Mouse (Mus musculus) A20 (cell line): ENCODE results near the gene Sh2d1b2.
"Not testable (repeated sequence)": the region's sequence is repeated elsewhere in the genome, so short reads cannot be mapped to it uniquely, and the experiment has no call there.

ENCODE experiments used
- DNase-seq: peaks from one replicate; pipeline ENCODE4 v3.0.0-alpha.2; 2011; ENCODE audit warnings: low read depth, low spot score

Gene Sh2d1b2

GRCm38 (mm10) chr1:170232688-170233087, at the start of gene Sh2d1b2:
TSS of gene Sh2d1b2 (plus strand) at chr1:170232749.
- DNase-seq, result not testable (repeated sequence)

- no peak for DNase-seq
Observed at GRCm38 (mm10) chr1:170185137-170185536, 47.4 kb upstream of the Sh2d1b2 start.

DNA sequence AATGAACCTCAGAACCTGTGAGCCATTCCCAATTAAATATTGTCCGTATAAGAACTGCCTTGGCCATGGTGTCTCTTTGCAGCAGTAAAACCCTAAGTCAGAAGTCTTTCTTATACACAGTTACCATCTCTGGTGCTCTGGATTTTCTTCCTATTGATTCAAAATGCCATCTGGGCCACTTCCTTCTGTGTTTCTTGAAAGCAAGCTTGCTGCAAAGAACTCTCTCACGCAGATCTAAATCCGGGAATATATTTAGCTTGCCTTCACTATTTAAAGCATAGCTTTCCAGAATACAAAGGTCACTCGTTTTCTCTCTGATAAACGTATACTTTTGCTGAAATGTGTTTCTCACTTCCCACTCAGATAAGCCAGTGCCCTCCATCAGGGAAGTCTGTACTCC, 46.0 kb upstream of the Sh2d1b2 start:
- DNase-seq, result no peak

DNA sequence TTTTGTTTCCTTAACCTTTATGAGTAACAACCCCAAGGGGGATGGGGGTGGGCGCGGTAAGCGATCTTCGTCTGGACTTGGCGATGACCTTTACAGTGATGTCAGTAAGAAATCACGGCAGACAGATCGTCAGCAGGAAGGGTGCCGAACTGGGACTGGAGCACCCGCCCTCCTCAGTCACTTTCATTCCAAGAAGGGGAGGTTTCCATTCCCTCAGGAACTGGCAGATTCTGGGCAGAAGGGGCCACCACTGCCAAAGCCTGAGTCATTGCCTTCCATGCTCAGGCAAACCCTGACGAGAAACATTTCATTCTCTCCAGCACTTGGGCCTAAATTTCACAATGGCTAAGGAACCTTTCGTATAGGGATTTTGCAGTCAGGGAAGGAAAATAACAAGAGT, 43.9 kb upstream of the Sh2d1b2 start:
- DNase-seq, result no peak

DNA sequence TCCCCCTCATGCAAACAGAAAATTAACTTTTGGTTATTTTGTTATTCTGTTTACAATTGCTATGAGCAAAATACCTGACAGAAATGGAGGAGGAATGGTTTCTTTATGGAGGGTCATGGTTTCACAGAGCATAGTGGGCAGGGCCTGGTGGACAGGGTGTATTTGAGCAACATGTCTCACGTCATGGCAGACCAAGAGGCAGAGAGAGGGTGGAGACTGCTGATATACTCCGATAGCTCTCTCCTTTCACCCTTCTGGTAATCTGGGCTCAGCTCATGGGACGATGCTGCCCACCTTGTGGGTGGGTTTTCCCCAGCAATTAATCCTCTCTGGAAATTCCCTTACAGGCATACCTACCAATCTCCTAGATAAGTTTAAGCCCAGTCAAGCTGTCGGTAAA, 42.3 kb upstream of the Sh2d1b2 start:
- no peak for DNase-seq

DNA sequence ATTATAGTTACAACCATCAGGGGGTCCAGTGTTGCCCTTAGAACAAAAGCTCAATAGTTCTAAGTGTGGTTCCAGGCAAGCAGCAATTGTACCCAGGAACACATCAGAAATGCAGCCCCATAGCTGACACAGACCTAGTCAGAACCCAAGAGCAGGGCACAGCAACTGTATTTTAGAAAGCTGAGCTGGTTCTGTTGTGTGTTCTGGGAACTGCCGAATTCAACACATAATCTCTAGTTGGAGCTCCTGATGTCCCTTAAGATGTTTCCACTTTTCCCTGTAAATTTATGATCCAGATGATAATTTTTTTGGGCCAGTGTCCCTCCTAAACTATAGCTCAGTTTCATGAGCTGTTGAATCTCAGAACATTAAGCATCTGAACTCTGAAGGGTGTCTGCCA, 40.6 kb upstream of the Sh2d1b2 start:
- DNase-seq, result no peak

GRCm38 (mm10) chr1:170196211-170196610, 36.3 kb upstream of the Sh2d1b2 start:
- DNase-seq, result no peak

GRCm38 (mm10) chr1:170200379-170200778, 32.2 kb upstream of the Sh2d1b2 start:
- peak; percentile 40 for DNase-seq

GRCm38 (mm10) chr1:170206395-170206794, 26.2 kb upstream of the Sh2d1b2 start:
- DNase-seq, result no peak

DNA sequence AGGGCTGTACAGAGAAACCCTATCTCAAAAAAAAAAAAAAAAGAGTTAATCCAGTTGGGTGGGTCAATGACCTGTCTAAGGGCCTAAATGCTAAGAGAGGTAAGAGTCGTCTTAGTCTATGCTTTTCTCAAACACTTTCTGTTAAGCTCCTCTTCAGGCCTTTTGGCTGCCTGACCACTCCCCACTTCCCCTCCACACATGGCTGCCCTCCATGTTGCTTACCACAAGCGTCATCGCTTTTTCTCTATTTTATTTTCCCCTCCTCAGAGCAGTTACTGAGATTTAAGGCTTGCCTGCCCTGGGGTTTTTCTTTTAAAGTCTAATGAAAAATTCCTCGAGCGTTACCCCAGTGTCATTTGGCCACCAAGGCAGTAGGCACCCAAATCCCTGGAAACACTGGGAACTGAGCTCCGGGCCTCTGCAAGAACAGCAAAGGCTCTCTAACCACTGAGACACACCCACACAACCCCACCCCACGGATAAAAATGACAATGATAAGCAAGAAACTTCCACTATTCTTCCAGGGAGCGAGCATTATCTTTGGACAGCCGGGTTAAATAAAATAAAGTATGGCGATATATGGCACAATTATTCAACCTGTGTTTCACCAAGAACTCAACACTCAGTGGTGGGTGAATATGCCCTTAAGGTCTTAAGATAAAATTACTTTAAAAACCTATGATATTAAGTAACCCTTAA, 19.2 kb upstream of the Sh2d1b2 start:
- DNase-seq, result no peak

GRCm38 (mm10) chr1:170214383-170214756, 18.2 kb upstream of the Sh2d1b2 start:
- no peak for DNase-seq

GRCm38 (mm10) chr1:170214757-170215522, 17.6 kb upstream of the Sh2d1b2 start, which contains the start of gene Uhmk1:
TSS of gene Uhmk1 (minus strand) at chr1:170215397.
- peak; percentile 90 for DNase-seq

- peak; percentile 6 for DNase-seq
Observed at GRCm38 (mm10) chr1:170215590-170215989, 17.0 kb upstream of the Sh2d1b2 start.

DNA sequence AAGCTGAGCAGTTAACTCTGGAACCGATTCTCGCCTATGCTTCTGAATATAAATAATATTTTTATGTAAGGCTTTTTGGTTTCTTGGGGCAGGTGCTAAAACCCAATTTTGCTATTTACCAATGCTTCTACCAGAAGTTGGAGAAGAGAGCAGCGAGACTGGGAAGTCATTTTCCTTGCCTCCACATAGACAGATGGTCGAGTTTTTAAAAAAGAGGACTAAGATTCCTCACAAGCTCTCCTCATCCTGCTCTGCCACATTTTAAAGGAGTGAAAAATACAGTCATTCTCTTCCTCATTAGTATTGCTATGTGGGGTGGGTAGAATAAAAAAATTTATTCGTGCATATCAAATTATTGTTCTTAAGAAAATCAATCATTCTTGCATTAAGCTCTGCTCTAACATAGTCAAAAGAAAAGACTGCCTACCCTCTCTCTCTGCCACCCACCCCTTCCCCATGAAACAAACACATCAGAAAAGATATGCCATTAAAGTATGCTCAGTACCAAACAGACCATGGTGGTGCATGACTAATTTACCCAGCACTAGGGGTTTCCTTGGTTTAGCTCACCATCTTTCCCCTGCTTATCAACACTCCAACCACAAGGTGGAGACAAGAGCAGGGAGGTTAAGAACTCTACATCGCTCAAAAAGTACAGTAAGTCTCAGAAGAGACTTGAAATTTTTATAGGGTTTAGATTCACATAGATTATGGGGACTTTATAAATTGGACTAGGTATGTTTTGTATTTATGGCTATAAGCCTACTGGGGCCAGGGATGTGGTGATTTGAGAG, 14.3 kb upstream of the Sh2d1b2 start:
- peak; percentile 60 for DNase-seq

- no peak for DNase-seq
Observed at GRCm38 (mm10) chr1:170220351-170220750, 12.2 kb upstream of the Sh2d1b2 start.

GRCm38 (mm10) chr1:170223276-170223675, 9.3 kb upstream of the Sh2d1b2 start:
- no peak for DNase-seq

- no peak for DNase-seq
Observed at GRCm38 (mm10) chr1:170245016-170245415, 12.5 kb downstream of the Sh2d1b2 start.

DNA sequence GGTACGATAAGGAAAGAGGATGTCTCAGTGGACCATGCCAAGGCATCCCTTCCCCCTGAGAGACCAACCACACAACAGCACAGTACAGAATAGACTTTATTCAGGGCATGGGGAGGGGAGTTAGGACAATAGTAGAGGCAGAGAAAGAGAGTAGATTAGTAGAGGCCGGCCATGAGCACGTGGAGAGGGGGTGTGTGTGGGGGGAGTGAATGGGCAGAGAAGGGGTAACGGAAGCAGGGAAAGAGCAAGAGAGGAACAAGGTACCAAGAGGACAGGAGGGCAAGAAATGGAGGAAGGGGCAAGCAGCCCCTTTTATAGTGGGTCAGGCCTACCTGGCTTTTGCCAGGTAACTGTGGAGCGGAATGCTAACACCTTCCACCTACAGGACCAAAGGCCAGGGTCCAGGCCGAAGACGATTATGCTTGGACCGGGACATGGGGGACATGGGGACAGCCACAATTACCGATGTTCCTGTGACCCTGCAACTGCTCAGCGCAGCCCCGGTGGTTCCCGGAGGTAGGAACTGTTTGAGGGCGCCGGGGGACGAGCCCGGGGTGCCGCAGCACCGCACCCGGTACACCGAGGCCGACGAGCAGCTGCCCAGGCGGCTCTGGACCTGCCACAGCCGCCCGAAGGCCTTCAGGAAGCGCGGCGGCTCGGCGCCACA, 22.5 kb downstream of the Sh2d1b2 start:
- DNase-seq, result no peak

DNA sequence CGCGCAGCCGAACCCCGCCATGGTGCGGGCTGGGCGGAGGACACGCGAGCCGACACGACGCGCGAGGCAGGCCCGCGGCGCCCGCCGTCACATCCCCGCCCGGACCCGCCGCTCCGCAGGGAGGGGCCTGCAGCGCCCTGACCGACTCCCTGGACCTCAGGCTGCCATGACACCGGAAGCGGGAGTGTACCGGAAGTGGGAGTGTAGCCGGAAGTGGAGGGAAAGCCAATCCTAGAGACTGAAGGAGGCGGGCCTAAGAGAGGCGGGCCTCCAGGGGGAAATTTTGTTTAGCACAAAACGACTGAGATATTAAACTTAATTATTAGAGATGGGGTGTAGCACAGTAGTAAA, 23.0 kb downstream of the Sh2d1b2 start:
- peak; percentile 81 for DNase-seq

- no peak for DNase-seq
Observed at GRCm38 (mm10) chr1:170270281-170270680, 37.7 kb downstream of the Sh2d1b2 start.

- DNase-seq, result no peak
Observed at GRCm38 (mm10) chr1:170270696-170271095, 38.1 kb downstream of the Sh2d1b2 start.

DNA sequence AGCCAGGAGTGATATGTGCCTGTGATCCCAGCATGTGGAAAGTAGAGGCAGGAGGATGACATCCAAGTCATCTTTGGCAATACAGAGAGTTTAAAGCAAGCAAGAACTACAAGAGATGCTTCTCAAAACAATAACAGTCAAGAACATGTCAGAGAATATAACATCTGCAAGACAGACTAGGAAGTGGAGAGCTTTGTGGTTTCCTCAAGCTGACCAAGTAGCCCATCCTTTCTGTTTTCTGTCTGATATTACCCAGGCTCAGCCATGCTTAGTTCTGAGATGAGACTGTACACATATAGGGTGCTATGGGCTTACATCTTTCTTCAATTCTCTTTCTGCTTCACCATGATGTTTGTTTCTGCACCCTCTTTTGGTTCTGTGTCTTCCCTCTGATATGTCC, 40.7 kb downstream of the Sh2d1b2 start:
- DNase-seq, result no peak
